Mouse (Mus musculus): Measurements from ENCODE around the gene H2-T24.

The H2-T24 gene

GRCm38 (mm10) chr17:35981776-35982175 is 38.6 kb downstream of the H2-T24 start:
- DNase-seq (ENCODE audit: low spot score): no peak

DNA sequence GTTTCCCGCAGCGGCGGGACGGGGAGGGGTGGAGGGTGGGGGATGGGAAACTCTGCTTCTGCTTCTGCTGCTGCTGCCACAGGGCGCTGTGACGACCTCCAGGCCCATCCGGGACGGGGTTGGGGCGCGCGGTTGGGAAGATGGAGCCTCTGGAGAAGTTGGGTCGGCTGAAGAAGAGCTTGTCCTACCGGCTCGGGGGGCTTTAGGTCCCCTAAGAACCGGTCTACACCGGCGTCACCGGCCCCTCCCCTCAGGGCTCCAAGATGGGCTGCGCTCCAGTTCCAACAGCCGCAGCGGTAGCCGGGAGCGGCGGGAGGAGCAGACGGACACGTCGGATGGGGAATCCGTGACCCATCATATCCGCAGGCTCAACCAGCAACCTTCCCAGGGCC is 40.0 kb downstream of the H2-T24 start:
- DNase-seq (ENCODE audit: low spot score): peak; percentile 44

GRCm38 (mm10) chr17:35979401-35980362 is 40.7 kb downstream of the H2-T24 start, which contains the start of the genes Gnl1 and Prr3:
Gene Gnl1, plus strand, starts transcription at chr17:35979851.
Gene Prr3, minus strand, starts transcription at chr17:35980236.
- peak; percentile 89 for DNase-seq (ENCODE audit: low spot score)

GRCm38 (mm10) chr17:35978811-35979400 is 41.5 kb downstream of the H2-T24 start:
- DNase-seq (ENCODE audit: low spot score): peak; percentile 21

- no peak for DNase-seq (ENCODE audit: low spot score)
Observed at GRCm38 (mm10) chr17:35972131-35972530, 48.2 kb downstream of the H2-T24 start.

DNA sequence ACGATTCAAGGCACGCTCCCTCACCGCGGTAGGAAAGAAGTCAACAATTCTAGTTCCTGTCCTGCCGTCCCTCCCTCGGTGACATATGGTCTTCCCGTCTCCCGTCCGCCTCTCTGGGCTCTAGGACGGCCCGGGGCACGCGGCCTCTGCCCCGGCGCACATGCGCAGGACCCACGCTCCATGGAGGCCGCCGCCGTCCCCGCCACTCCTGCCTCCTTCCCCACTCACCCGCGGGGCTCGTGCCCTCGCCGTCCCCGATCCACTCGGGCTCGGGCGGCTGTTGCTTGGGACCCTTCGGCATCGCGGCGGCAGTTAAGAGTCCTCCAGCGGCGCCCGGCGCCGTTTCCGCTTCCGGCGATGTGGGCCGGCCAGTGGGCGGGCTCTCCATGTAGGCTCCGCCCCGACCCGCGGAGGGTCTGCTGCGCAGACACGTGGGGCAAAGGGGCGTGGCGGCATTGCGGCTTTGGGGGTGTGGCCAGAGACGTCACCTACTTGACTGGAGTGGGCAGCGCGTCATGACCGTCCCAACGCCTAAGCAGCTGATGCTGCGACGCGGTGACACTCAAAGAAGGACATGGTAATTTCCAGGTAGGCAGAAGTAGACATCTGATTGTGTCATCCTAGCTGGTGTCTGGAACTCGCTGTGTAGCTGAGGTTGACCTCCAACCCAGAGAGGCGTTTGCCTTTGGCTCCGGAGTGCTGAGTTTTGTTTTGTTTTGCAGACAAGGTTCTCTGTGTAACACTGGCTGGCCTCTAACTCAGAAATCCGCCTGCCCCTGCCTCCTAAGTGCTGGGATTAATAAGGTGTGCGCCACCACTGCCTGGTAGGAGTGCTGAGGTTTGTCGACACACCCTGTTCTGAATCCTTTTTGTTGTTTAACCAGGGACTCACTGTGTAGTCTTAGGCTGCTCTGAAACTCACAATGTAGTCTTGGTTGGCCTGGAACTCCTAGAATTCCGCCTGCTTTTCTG is 50.7 kb downstream of the H2-T24 start, which contains the start of gene Abcf1:
Gene Abcf1 (minus strand): TSS at position 344 of the 972 bp plus-strand sequence.
- peak; percentile 99 for DNase-seq (ENCODE audit: low spot score)

- DNase-seq (ENCODE audit: low spot score): no peak
Observed at GRCm38 (mm10) chr17:35967621-35968020, 52.7 kb downstream of the H2-T24 start.

DNA sequence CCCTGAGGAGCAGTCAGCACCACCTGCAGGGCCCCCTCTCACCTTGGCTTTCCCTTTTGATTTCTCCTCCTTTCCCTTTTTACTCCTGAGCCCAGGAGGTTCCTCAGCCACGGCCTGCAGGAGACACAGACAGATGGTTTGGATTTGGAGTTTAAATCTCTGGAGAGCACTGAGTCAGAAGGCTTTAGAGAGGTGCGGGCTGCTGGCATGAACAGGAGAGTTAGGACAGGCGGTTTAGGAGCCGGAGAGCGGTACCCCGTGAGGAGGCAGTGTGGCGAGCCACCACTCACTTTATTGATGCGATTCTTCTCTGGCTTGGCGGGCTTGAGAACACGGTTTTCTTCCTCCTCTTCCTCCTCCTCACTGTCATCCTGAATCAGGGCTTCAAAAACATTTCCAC is 57.1 kb downstream of the H2-T24 start:
- no peak for DNase-seq (ENCODE audit: low spot score)

DNA sequence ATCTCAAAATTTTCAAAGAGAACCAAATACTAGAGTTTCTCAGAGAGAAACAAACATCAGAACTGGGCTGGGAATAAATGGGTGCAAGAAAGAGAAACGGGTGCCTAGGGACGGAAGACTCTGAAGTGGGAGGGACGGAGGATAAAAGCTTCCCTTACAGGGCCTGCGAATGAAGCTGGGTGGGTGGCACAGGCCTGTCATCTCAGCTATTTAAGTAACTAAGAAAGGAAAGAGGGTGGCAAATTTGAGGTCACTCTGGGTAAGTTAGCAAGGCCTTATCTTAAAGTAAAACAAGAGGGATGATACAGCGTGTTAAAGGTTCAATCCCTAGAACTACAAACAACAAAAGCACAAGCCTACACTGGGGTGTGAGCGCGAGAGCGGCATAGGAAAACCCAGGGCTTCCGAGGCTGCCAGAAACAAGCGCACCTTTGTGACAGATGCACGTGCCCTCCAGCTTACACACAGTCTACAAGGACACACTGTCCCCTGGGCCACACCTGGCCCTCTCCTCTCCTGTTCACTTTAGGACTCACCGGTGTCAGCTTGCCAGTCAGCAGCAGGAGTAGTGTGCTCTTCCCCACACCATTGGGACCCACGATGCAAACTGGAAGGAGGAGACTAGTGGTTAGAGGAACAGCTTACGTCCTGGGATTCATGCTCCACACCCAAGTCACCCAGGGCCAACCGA is 61.7 kb downstream of the H2-T24 start:
- no peak for DNase-seq (ENCODE audit: low spot score)
